Mouse (Mus musculus): ENCODE measurements around the gene Cdc25b. TPM values are rescaled to one million over a fixed set of nuclear protein-coding genes. Genes with fewer than 3 reads are reported as not detected.
A peak's percentile ranks its signal among the peaks of the same experiment; 100 is the strongest.
"Not testable (repeated sequence)": the region's sequence is repeated elsewhere in the genome, so short reads cannot be mapped to it uniquely, and the experiment has no call there.

Gene Cdc25b
- polyA plus RNA-seq, 1 experiment from 2014 or later: 33.6 TPM

DNA sequence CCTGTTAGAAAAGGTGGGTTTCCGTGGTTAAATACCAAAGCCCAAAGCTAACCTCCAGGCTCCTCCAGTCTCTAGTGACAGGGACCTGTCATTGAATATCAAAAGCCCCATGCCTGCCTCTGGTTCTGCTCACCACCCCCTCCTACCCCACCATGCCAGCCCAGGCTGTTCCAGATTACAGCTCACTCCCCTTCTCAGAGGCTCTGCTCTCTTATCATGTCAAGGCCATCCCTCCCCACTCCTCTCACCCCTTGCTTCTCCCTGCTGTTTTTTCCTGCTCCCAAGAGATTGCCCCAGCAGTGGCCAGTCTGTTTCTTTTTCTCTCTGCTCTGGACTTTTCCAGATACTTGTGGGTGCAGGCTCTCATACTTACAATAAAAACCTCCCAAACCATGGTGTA is 36.8 kb downstream of the Cdc25b start:
- WGBS: 88% methylated on average over 1 of the region's 1 CpGs

DNA sequence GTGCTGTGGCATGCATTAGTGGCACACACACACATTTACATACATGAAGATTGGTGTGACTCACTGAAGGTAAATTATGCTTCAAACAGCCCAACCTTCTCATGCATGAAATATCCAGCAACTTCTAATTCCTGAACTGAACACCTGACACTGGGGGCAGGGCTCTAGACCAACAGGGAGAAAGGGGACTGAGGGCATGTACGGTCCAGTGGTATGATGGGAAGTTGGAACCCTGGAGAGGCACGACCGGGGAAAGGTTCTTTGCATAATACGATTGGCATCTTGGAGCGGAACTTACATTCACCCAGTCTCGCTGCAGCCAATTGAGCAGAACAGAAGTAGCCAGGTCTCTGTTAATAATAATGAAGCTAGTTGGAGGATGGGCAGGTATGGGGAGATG is 38.4 kb downstream of the Cdc25b start:
- Histone ChIP-seq H3K4me1 (replicated peaks; ENCODE audit: control insufficient read depth, insufficient read depth, low read length) (no peaks in the 10 kb centered on the region), H3K4me3 (replicated peaks; ENCODE audit: low read length) (no peak overlapping the region), H3K9me3 (ENCODE audit: control insufficient read depth, low read length) (no peaks in the 10 kb centered on the region), H3K9ac (replicated peaks; ENCODE audit: low read depth, low read length) (no peak overlapping the region), H3K27ac (ENCODE audit: low read length) (no peak overlapping the region), H3K27me3 (replicated peaks; ENCODE audit: control insufficient read depth, insufficient read depth, low read length) (no peaks in the 10 kb centered on the region), H3K36me3 (ENCODE audit: control insufficient read depth, insufficient read depth) (no peaks in the 10 kb centered on the region), H3K4me2 (ENCODE audit: low read length) (no peak overlapping the region)
- 82% methylated on average over 6 of the region's 6 CpGs for WGBS
- no peak for ATAC-seq

More for the DNA sequence above, 36.8 kb downstream of the Cdc25b start:
- no peaks in the 10 kb centered on the region for H3K36me3 ChIP-seq (ENCODE audit: control insufficient read depth, insufficient read depth)
- no peak overlapping the region for H3K9ac ChIP-seq (replicated peaks; ENCODE audit: low read depth, low read length)
- H3K27me3 ChIP-seq (replicated peaks; ENCODE audit: control insufficient read depth, insufficient read depth, low read length): no peaks in the 10 kb centered on the region
- H3K9me3 ChIP-seq (ENCODE audit: control insufficient read depth, low read length): no peaks in the 10 kb centered on the region
- no peak overlapping the region for H3K27ac ChIP-seq (ENCODE audit: low read length)
- no peak for ATAC-seq
- H3K4me2 ChIP-seq (ENCODE audit: low read length): no peak overlapping the region
- no peaks in the 10 kb centered on the region for H3K4me1 ChIP-seq (replicated peaks; ENCODE audit: control insufficient read depth, insufficient read depth, low read length)
- H3K4me3 ChIP-seq (replicated peaks; ENCODE audit: low read length): no peak overlapping the region

DNA sequence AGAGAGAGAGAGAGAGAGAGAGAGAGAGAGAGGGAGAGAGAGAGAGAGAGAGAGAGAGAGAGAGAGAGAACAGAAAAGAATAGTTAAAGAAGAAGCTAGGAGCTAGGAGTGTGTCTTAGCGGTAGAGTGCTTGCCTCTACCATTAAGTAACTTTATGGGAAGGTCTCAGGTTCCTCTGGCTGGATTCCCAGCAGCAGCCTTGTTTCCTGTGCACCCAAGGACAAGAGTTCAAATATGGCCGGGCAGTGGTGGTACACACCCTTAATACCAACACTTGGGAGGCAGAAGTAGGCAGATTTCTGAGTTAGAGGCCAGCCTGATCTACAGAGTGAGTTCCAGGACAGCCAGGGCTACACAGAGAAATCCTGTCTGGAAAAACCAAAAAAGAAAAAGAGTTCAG is 39.9 kb downstream of the Cdc25b start:
- H3K4me3 ChIP-seq (replicated peaks; ENCODE audit: low read length); H3K4me2 ChIP-seq (ENCODE audit: low read length); H3K9me3 ChIP-seq (ENCODE audit: control insufficient read depth, low read length); ATAC-seq; H3K4me1 ChIP-seq (replicated peaks; ENCODE audit: control insufficient read depth, insufficient read depth, low read length); H3K9ac ChIP-seq (replicated peaks; ENCODE audit: low read depth, low read length); H3K27ac ChIP-seq (ENCODE audit: low read length); H3K36me3 ChIP-seq (ENCODE audit: control insufficient read depth, insufficient read depth); H3K27me3 ChIP-seq (replicated peaks; ENCODE audit: control insufficient read depth, insufficient read depth, low read length): not testable (repeated sequence)
- WGBS: 84% methylated on average over 2 of the region's 2 CpGs

DNA sequence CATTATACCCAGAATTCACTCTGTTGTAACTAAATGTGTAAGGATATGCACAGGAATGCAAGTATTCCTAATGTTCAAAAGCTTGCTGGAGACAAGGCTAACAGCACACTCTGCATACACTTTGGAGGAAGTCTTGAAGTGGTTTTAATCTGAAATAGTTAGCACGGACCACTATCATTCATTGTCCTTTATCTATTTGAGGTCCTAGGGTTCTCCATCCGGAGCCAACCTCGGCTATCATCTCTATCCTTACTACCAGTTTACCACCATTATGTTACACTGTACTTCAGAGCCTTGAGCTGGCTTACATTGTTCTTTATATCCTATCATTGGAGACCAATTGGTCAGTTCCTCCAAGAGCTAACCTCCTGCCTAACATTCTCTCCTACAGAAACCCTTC is 40.5 kb downstream of the Cdc25b start:
- no peak for ATAC-seq
- H3K4me3 ChIP-seq (replicated peaks; ENCODE audit: low read length): no peak overlapping the region
- H3K9me3 ChIP-seq (ENCODE audit: control insufficient read depth, low read length): no peaks in the 10 kb centered on the region
- H3K27ac ChIP-seq (ENCODE audit: low read length): no peak overlapping the region
- H3K4me1 ChIP-seq (replicated peaks; ENCODE audit: control insufficient read depth, insufficient read depth, low read length): no peaks in the 10 kb centered on the region
- 87% methylated on average over 3 of the region's 3 CpGs for WGBS
- H3K36me3 ChIP-seq (ENCODE audit: control insufficient read depth, insufficient read depth): no peaks in the 10 kb centered on the region
- H3K27me3 ChIP-seq (replicated peaks; ENCODE audit: control insufficient read depth, insufficient read depth, low read length): no peaks in the 10 kb centered on the region
- no peak overlapping the region for H3K4me2 ChIP-seq (ENCODE audit: low read length)
- H3K9ac ChIP-seq (replicated peaks; ENCODE audit: low read depth, low read length): no peak overlapping the region

DNA sequence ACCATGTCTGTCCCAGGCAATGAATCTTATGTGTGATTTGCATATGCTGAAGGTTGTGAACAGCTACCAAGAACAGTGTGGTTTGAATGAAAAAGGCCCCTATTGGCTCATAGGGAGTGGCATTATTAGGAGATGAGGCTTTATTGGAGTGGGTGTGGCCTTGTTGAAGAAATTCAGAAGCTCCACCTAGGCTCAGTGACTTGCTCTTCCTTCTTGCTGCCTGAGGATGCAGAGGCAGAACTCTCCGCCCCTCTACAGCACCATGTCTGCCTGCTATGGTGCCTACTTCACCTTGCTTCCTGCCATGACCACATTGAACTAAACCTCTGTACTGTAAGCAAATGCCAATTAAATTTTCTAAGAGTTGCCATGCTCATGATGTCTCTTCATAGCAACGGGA is 45.8 kb downstream of the Cdc25b start:
- ATAC-seq: no peak
- H3K9me3 ChIP-seq (ENCODE audit: control insufficient read depth, low read length): no peaks in the 10 kb centered on the region
- H3K4me1 ChIP-seq (replicated peaks; ENCODE audit: control insufficient read depth, insufficient read depth, low read length): peaks cover 14% of the 10 kb centered on the region
- H3K27ac ChIP-seq (ENCODE audit: low read length): no peak overlapping the region
- H3K36me3 ChIP-seq (ENCODE audit: control insufficient read depth, insufficient read depth): no peaks in the 10 kb centered on the region
- no peaks in the 10 kb centered on the region for H3K27me3 ChIP-seq (replicated peaks; ENCODE audit: control insufficient read depth, insufficient read depth, low read length)
- no peak overlapping the region for H3K4me2 ChIP-seq (ENCODE audit: low read length)
- 89% methylated on average over 2 of the region's 2 CpGs for WGBS
- H3K9ac ChIP-seq (replicated peaks; ENCODE audit: low read depth, low read length): no peak overlapping the region
- no peak overlapping the region for H3K4me3 ChIP-seq (replicated peaks; ENCODE audit: low read length)

DNA sequence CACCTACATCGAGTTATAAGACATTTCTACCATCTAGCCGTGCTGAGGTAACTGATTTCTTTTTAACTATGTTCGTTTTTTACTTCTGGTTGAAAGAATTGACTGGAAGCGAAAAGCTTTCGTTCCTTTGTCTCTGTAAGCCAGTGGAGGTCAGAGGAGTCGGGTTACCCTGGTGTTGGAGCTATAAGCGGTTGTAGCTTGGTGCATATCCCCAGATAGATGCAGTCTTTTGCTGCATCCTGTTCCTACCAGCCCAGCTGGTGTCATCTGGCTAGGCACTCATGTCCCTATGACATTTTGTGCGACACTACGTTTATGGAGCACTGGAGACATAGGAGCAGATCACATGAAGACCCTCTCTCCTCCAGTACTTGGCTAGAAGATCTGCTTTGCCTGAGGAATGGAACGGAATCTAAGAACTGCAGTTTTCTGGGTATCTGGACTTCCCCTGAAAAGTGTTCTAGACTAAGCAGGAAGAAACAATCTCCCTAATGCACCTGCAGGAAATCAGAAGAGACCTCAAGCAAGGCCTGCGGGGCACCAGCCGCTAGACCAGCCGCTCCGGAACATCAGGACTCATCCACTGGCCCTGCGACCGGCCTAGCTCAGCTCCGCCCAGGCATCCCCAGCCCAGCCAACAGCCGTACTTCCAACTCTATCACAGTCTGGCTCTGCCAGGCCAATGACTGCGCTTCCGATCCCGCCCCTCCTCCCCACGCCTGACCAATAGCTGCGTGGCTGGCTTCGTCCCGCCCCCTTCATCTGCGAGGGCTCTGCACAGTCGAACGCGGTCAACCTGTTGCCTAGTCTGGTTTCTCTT is 46.8 kb downstream of the Cdc25b start, which contains the start of gene Mavs:
Mavs (plus strand) TSS at position 757 of the 820 bp plus-strand sequence.
- H3K27me3 ChIP-seq (replicated peaks; ENCODE audit: control insufficient read depth, insufficient read depth, low read length): no peaks in the 10 kb centered on the region
- peak within 1 kb of the TSS; percentile 52 for H3K4me3 ChIP-seq (replicated peaks; ENCODE audit: low read length)
- H3K27ac ChIP-seq (ENCODE audit: low read length): no peak within 1 kb of the TSS
- peak; percentile 100 for ATAC-seq
- peak within 1 kb of the TSS; percentile 90 for H3K4me2 ChIP-seq (ENCODE audit: low read length)
- peaks cover 14% of the 10 kb centered on the region for H3K4me1 ChIP-seq (replicated peaks; ENCODE audit: control insufficient read depth, insufficient read depth, low read length)
- H3K36me3 ChIP-seq (ENCODE audit: control insufficient read depth, insufficient read depth): no peaks in the 10 kb centered on the region
- H3K9ac ChIP-seq (replicated peaks; ENCODE audit: low read depth, low read length): peak within 1 kb of the TSS; percentile 54
- 8% methylated on average over 29 of the region's 29 CpGs for WGBS
- no peaks in the 10 kb centered on the region for H3K9me3 ChIP-seq (ENCODE audit: control insufficient read depth, low read length)

DNA sequence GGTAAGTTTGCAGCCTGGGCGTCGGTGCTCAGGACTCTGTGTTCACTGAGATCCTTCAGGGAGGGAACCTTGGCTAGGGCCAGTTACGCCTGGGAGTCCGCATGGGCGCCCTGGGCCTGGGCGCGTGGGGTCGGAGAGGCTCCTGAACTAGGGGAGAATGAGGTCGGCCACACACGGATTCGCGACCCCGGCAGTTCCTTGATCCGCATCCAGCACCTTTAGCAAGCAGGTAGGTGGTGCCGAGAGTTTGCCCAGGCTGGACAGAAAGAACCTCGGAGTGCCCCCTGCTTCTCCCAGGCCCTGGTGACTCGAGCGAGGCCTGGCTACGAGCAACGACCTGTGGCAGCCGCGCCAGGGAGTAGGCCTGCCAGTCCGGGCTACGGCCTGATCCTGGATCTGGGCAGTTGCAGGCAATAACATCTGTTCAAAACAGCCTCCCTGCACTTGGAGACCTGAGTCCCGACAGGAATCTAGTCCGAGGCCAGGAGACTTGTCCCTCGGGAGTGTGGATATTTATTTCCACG is 47.4 kb downstream of the Cdc25b start:
- Histone ChIP-seq H3K4me1 (replicated peaks; ENCODE audit: control insufficient read depth, insufficient read depth, low read length) (peaks cover 14% of the 10 kb centered on the region), H3K4me3 (replicated peaks; ENCODE audit: low read length) (peak overlapping the region; percentile 52), H3K27ac (ENCODE audit: low read length) (no peak overlapping the region), H3K36me3 (ENCODE audit: control insufficient read depth, insufficient read depth) (no peaks in the 10 kb centered on the region), H3K9ac (replicated peaks; ENCODE audit: low read depth, low read length) (peak overlapping the region; percentile 54), H3K4me2 (ENCODE audit: low read length) (peak overlapping the region; percentile 90), H3K27me3 (replicated peaks; ENCODE audit: control insufficient read depth, insufficient read depth, low read length) (no peaks in the 10 kb centered on the region), H3K9me3 (ENCODE audit: control insufficient read depth, low read length) (no peaks in the 10 kb centered on the region)
- 10% methylated on average over 28 of the region's 28 CpGs for WGBS
- peak; percentile 26; the same call in 1 of the 2 replicates for ATAC-seq

DNA sequence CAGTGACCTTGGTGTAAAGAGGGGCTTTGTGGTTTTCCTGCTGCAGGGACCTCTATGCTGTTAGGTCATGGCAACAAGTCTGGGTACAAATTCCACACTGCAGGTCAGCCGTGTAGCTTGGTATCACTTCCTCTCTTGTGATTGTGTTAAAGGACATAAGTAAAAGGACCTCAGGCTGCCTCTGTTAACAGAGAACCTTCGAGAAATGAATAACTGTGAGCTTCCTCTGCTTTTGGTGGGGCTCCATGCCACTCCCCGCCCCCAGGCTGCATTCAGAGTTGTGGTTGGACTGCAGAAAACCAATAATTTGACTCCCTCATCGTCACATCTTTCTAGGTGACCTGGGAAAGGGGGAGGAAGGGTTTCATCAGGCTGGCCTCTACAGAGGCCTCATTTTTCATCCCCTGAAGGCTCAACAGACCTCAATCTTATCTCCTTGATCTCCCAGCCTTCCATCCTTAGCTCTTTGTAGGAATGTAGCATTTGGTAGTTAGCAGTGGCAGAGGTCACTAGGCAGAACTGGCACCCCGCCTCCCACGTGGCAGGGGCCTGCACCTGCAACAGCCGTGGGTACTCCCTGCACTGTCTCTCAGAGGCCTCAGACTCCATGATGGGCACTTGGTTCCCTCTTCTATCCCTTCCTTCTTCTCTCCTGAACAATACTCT is 48.4 kb downstream of the Cdc25b start:
- Histone ChIP-seq H3K4me3 (replicated peaks; ENCODE audit: low read length) (no peak overlapping the region), H3K36me3 (ENCODE audit: control insufficient read depth, insufficient read depth) (no peaks in the 10 kb centered on the region; the same call in 1 of the 2 replicates), H3K4me1 (replicated peaks; ENCODE audit: control insufficient read depth, insufficient read depth, low read length) (peaks cover 14% of the 10 kb centered on the region), H3K9me3 (ENCODE audit: control insufficient read depth, low read length) (no peaks in the 10 kb centered on the region), H3K4me2 (ENCODE audit: low read length) (peak overlapping the region; percentile 90), H3K27me3 (replicated peaks; ENCODE audit: control insufficient read depth, insufficient read depth, low read length) (no peaks in the 10 kb centered on the region), H3K27ac (ENCODE audit: low read length) (no peak overlapping the region), H3K9ac (replicated peaks; ENCODE audit: low read depth, low read length) (no peak overlapping the region)
- ATAC-seq: no peak
- 85% methylated on average over 7 of the region's 7 CpGs for WGBS

DNA sequence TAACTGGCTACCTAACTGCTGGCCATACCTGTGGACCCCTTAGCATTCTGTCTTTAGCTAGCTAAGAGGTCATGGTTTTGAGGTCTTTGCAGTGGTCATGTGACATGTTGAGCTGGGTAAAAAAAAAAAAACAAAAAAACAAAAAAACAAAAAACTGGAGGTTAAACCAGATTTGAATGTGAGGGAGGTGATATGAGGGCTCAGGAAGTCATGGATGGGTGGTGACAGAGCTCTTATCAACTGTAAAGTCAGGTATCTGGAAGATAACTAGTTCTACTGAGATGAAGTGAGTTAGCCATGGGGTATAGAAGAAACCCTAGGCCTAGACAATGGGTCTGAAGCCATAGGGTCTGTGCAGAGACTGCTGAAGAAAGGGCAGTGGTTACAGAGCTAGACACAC is 55.4 kb downstream of the Cdc25b start:
- no peak overlapping the region for H3K4me3 ChIP-seq (replicated peaks; ENCODE audit: low read length)
- H3K27me3 ChIP-seq (replicated peaks; ENCODE audit: control insufficient read depth, insufficient read depth, low read length): no peaks in the 10 kb centered on the region
- no peak overlapping the region for H3K9ac ChIP-seq (replicated peaks; ENCODE audit: low read depth, low read length)
- H3K4me1 ChIP-seq (replicated peaks; ENCODE audit: control insufficient read depth, insufficient read depth, low read length): no peaks in the 10 kb centered on the region
- H3K27ac ChIP-seq (ENCODE audit: low read length): no peak overlapping the region
- H3K9me3 ChIP-seq (ENCODE audit: control insufficient read depth, low read length): no peaks in the 10 kb centered on the region
- H3K36me3 ChIP-seq (ENCODE audit: control insufficient read depth, insufficient read depth): no peaks in the 10 kb centered on the region; the same call in 1 of the 2 replicates
- H3K4me2 ChIP-seq (ENCODE audit: low read length): no peak overlapping the region
- ATAC-seq: no peak

All from forebrain, embryonic 16.5 days (tissue).